Mouse (Mus musculus): ENCODE results near the gene Vmn2r96. TPM values are rescaled to one million over a fixed set of nuclear protein-coding genes. Genes with fewer than 3 reads are reported as not detected.

Vmn2r96 gene
- polyA plus RNA-seq (2012; ENCODE audit: low replicate concordance) = 0.02 TPM in 1 of 2 replicates, not detected in the other

DNA sequence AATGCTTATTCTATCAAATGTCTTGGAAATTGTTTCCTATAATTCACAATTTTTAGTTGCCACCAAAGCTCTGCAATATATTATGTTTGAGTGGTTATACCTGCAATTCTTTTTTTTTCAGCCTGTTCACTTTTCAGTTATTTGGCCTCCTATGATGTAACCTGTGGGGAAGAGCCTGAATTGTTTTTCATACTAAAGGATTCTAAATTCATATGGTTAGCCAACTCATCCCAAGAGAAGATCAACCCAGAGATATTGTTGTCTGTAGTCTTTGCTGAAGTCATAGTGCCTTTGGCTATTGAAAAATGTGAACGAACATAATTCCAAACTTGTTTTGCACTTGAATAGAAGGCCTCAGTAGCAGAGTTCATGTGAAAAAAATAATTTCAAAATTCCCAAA lies at the start of gene Vmn2r96:
Vmn2r96 (plus strand) TSS at position 301 of the 400 bp plus-strand sequence.

Other genes with a start within 250 kb of the Vmn2r96 start
- 0.01 TPM in 1 of 2 replicates, not detected in the other for gene Vmn2r95, start 149.1 kb upstream of the Vmn2r96 start, polyA plus RNA-seq (2012; ENCODE audit: low replicate concordance)